Mouse (Mus musculus) lung, postnatal 0 days (tissue): ENCODE measurements around the gene Ltbp1. TPM values are rescaled to one million over a fixed set of nuclear protein-coding genes. Genes with fewer than 3 reads are reported as not detected.
A peak's percentile ranks its signal among the peaks of the same experiment; 100 is the strongest.

Source experiments
- ATAC-seq: fragments of 200-750 bp; cut with Nextera tagmentation; 2 replicates; pipeline ENCODE4 v1.8.0; 2017; ENCODE audit warnings: moderate library complexity
- DNase-seq: peaks from one replicate; pipeline ENCODE4 v3.0.0-alpha.2; 2016; ENCODE audit warnings: low spot score
- H3K27ac ChIP-seq: fragments of 300-500 bp; sonication (generic); 2 replicates; pipeline ENCODE4 v1.5.1; 2014; ENCODE audit warnings: antibody characterized with exemption, mild to moderate bottlenecking, low read length, mixed read lengths
- H3K27me3 ChIP-seq: fragments of 300-500 bp; sonication (generic); replicated peaks from 2 replicates; pipeline ENCODE4 v1.6.1; 2014; ENCODE audit warnings: low read length, mixed read lengths; ENCODE audit not compliant: insufficient read depth
- H3K36me3 ChIP-seq: fragments of 300-500 bp; sonication (generic); 2 replicates; pipeline ENCODE4 v1.6.1; 2014; ENCODE audit warnings: low read length, mixed read lengths; ENCODE audit not compliant: insufficient read depth
- H3K4me1 ChIP-seq: fragments of 300-500 bp; sonication (generic); 2 replicates; pipeline ENCODE4 v1.6.1; 2014; ENCODE audit warnings: antibody characterized with exemption, low read depth, low read length, mixed read lengths; ENCODE audit not compliant: insufficient read depth
- H3K4me2 ChIP-seq: fragments of 300-500 bp; sonication (generic); replicated peaks from 2 replicates; pipeline ENCODE4 v1.6.1; 2014; ENCODE audit warnings: low read depth, mild to moderate bottlenecking, low read length, moderate library complexity, mixed read lengths
- H3K4me3 ChIP-seq: fragments of 300-500 bp; sonication (generic); 2 replicates; pipeline ENCODE4 v1.5.1; 2014; ENCODE audit warnings: low read depth, low read length
- H3K9ac ChIP-seq: fragments of 300-500 bp; sonication (generic); replicated peaks from 2 replicates; pipeline ENCODE4 v1.6.1; 2014; ENCODE audit warnings: low read depth, mild to moderate bottlenecking
- H3K9me3 ChIP-seq: fragments of 300-500 bp; sonication (generic); 2 replicates; pipeline ENCODE4 v1.6.1; 2016; ENCODE audit warnings: low read length, mixed read lengths
- CTCF ChIP-seq: IDR thresholded peaks from 2 replicates; pipeline ENCODE4 v1.5.1; 2016; ENCODE audit warnings: antibody characterized with exemption, mild to moderate bottlenecking
- EP300 ChIP-seq: IDR thresholded peaks from 2 replicates; pipeline ENCODE4 v1.6.1; 2016; ENCODE audit warnings: antibody characterized with exemption, mild to moderate bottlenecking, control low read depth
- WGBS: fragments of 180-500 bp; shearing (Covaris S2); extraction: QIAGEN DNeasy Blood & Tissue Kit; methylation state at CpG from one replicate; pipeline ENCODE4 v1.1.7; 2014; 5-methylcytosine and 5-hydroxymethylcytosine counted together
- polyA plus RNA-seq: library from polyadenylated mRNA; unstranded; fragments of >200 nt; fragmentation: Nextera tagmentation; extraction: Ambion mirVana; gene quantifications from 2 replicates; pipeline ENCODE4 v1.2.1, GENCODE M21; 2015

Gene Ltbp1
- polyA plus RNA-seq, 1 experiment from 2014 or later, result 27.1 TPM

GRCm38 (mm10) chr17:75374287-75375024 lies 369.1 kb downstream of the Ltbp1 start:
- H3K9me3 ChIP-seq, result no peaks in the 10 kb centered on the region
- H3K36me3 ChIP-seq, result no peaks in the 10 kb centered on the region
- no peak overlapping the region for H3K4me2 ChIP-seq
- no peak for DNase-seq
- 0 out of 2 replicates have a peak, but pooled peaks have one; percentile 10 for ATAC-seq
- no peaks in the 10 kb centered on the region for H3K4me1 ChIP-seq
- 60% methylated on average over 5 of the region's 5 CpGs for WGBS
- TF ChIP-seq EP300 (no peak), CTCF (peak; percentile 52)
- H3K27me3 ChIP-seq, result no peaks in the 10 kb centered on the region
- H3K9ac ChIP-seq, result no peak overlapping the region
- no peak overlapping the region for H3K4me3 ChIP-seq
- H3K27ac ChIP-seq, result no peak overlapping the region

GRCm38 (mm10) chr17:75378256-75378871 lies 373.0 kb downstream of the Ltbp1 start:
- peak; percentile 26 for DNase-seq
- Histone ChIP-seq H3K9me3 (no peaks in the 10 kb centered on the region), H3K9ac (no peak overlapping the region), H3K4me2 (no peak overlapping the region), H3K4me1 (no peaks in the 10 kb centered on the region), H3K27me3 (no peaks in the 10 kb centered on the region), H3K27ac (no peak overlapping the region), H3K36me3 (no peaks in the 10 kb centered on the region), H3K4me3 (no peak overlapping the region)
- TF ChIP-seq EP300 (no peak), CTCF (no peak)
- peak; percentile 55 for ATAC-seq
- WGBS, result 56% methylated on average over 9 of the region's 9 CpGs

GRCm38 (mm10) chr17:75380167-75380566 lies 374.8 kb downstream of the Ltbp1 start:
- ATAC-seq (no peak), DNase-seq (no peak)
- no peak overlapping the region for H3K9ac ChIP-seq
- H3K36me3 ChIP-seq, result no peaks in the 10 kb centered on the region
- no peak overlapping the region for H3K4me3 ChIP-seq
- 38% methylated on average over 2 of the region's 2 CpGs for WGBS
- H3K4me2 ChIP-seq, result no peak overlapping the region
- no peaks in the 10 kb centered on the region for H3K4me1 ChIP-seq
- no peak for TF ChIP-seq CTCF
- TF ChIP-seq EP300, result no peak
- no peaks in the 10 kb centered on the region for H3K9me3 ChIP-seq
- H3K27ac ChIP-seq, result no peak overlapping the region
- H3K27me3 ChIP-seq, result no peaks in the 10 kb centered on the region

- WGBS, result 59% methylated on average over 4 of the region's 4 CpGs
- Histone ChIP-seq H3K9me3 (no peaks in the 10 kb centered on the region), H3K36me3 (no peaks in the 10 kb centered on the region), H3K9ac (no peak overlapping the region), H3K27me3 (no peaks in the 10 kb centered on the region), H3K4me2 (no peak overlapping the region), H3K4me1 (no peaks in the 10 kb centered on the region), H3K27ac (no peak overlapping the region), H3K4me3 (no peak overlapping the region)
- DNase-seq (no peak), ATAC-seq (no peak)
- TF ChIP-seq EP300, result no peak
- no peak for TF ChIP-seq CTCF
These were observed 383.0 kb downstream of the Ltbp1 start for GRCm38 (mm10) chr17:75388402-75388801.

- DNase-seq (no peak), ATAC-seq (no peak)
- H3K4me3 ChIP-seq, result no peak overlapping the region
- H3K4me1 ChIP-seq, result no peaks in the 10 kb centered on the region
- no peak overlapping the region for H3K27ac ChIP-seq
- H3K36me3 ChIP-seq, result no peaks in the 10 kb centered on the region
- TF ChIP-seq CTCF, result no peak
- TF ChIP-seq EP300, result no peak
- WGBS, result 94% methylated on average over 10 of the region's 10 CpGs
- H3K27me3 ChIP-seq, result no peaks in the 10 kb centered on the region
- H3K9ac ChIP-seq, result no peak overlapping the region
- no peak overlapping the region for H3K4me2 ChIP-seq
- H3K9me3 ChIP-seq, result no peaks in the 10 kb centered on the region
These were observed 384.8 kb downstream of the Ltbp1 start for GRCm38 (mm10) chr17:75390142-75390541.

GRCm38 (mm10) chr17:75391429-75392192 lies 386.2 kb downstream of the Ltbp1 start:
- no peak for ATAC-seq
- Histone ChIP-seq H3K27me3 (no peaks in the 10 kb centered on the region), H3K4me1 (no peaks in the 10 kb centered on the region), H3K27ac (no peak overlapping the region), H3K4me3 (no peak overlapping the region), H3K36me3 (no peaks in the 10 kb centered on the region), H3K4me2 (no peak overlapping the region), H3K9ac (no peak overlapping the region), H3K9me3 (no peaks in the 10 kb centered on the region)
- 73% methylated on average over 6 of the region's 6 CpGs for WGBS
- TF ChIP-seq EP300, result no peak
- no peak for TF ChIP-seq CTCF
- DNase-seq, result no peak
